Mouse (Mus musculus): ENCODE measurements around the gene Gpr39.

The Gpr39 gene

DNA sequence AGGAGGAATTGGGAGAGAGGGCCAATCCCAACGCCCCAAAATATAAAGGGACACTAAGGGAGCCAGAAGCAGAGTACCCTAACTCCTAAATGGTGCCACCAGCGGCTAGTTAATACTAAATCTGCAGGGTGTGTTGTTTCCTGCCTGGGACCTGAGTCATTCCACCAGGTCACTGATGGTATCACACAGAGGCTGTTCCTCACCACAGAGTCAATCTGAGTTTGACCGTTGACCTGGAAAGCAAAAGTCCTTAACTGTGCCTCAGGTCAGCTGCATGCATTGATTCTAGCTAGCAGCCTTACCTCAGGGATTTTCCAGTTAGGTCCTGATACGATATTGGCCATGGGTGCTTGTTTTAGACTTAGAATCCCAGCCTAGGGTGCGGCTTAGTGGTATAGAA, 17.5 kb downstream of the Gpr39 start:
- no peak for DNase-seq (ENCODE audit: low spot score in 2 of 2)

DNA sequence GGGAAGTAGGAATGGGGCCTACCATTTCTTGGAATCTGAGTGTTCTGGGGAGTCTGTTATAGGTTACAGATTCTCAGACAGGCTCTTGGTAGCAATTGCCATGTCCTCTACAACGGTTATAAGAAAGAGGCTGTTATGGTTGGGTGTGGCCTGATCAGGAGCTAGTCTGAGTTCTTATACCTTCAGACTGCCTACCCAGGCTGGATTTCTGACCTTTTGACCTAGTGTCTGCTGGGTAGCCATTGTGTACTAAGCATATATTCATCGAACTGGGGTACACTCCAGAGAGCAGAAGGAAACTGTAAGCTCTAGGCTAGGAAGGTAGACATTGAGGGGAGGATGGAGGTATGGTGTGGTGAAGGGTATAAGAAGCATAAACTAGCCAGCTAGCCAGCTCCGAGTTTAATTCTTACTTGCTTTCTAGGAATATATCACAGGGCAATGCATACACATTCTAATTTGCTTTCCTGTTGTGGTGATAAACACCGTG, 24.4 kb downstream of the Gpr39 start:
- no peak for DNase-seq (ENCODE audit: low spot score in 2 of 2)

DNA sequence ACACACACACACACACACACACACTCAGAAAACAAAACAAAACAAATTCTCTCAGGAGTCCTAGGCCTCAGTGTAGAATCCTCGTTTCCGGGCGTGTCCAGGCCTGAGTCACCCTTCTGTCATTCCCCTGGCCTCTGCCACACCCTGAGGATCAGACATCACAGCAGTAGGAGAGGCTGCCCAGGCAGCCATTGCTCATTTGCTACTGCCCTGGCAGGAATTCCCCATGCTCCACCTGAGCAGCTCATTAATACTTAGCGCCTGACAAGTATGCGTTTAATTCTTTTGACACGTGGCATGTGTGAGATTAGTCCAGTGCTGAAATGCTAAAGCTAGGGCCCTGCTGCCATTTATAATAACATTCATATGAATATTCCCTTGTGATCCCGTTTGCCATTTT, 25.0 kb downstream of the Gpr39 start:
- DNase-seq (ENCODE audit: low spot score in 2 of 2): no peak

DNA sequence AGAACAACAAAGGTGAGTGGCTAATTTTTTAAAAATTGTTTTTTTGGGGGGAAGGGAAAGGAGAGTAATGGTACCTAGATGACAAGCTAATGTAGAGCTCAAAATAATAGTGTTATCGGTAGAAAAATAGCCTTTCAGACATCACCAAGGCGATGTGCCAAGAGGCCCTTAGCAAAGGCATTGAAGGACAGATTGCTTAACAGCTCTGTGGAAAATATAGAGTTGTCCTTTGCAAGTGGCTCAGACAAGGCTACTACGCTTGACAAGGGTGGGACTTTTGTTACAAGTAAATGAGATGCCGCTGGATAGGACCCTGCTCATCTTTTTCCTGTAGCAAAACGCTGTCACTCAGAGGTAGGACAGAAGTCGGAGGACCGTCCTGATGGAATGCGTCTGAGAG, 25.5 kb downstream of the Gpr39 start:
- no peak for DNase-seq (ENCODE audit: low spot score in 2 of 2)

DNA sequence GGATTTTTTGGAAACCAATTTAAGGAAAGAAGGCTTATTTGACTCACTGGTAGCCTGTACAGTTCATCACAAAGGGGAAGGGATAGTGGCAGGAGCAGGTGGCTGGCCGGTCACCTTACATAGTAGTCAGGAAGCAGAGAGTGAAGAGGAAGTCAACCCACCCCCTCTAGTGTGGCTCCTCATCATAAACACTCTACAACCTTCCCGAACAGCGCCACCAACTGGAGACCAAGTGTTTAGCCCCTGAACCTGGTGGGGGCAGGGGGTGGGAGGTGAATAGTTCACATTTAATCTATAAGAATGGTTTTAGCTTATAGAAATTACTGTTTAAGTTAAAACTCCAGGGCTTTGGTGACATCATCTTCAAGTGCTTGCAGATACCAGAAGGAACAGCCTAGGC, 28.6 kb downstream of the Gpr39 start:
- no peak for DNase-seq (ENCODE audit: low spot score in 2 of 2)

DNA sequence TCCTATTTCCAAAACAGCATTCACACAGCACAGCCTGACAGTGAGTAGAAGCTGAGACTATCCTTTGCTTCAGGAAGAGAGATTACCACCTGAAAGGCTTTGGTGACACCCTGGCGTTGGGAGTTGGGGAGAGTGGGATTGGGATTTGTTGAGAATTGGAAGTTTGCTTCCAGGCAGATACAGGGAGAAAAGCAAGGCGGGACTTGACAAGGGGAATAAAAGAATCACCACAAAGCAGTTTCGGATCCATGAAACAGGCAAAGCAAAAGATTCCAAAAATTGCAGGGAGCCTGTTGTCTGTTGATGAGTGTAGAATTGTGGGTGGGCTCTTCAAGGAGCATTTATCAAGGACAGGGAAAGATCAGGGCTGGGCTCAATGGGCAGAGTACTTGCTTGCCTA, 38.5 kb downstream of the Gpr39 start:
- no peak for DNase-seq (ENCODE audit: low spot score in 2 of 2)

DNA sequence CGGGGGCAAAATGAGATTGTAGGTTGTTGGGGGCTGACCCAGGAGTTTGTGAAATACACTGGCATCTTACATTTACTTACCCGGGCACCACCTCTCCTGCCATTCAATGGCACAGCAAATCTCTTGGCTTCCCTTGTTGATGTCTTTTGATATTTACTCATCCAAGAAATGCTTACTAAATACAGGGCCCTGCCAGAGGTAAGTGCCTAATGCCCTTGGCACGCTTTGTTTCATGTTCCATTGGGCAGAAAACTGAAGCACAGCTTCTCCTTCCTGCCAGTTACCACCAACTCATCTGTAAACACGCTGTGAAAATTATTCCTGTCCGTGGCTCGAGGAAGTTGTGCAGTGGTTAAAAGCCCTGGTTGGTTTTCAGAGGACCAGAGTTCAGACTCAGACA, 39.4 kb downstream of the Gpr39 start:
- no peak for DNase-seq (ENCODE audit: low spot score in 2 of 2)

DNA sequence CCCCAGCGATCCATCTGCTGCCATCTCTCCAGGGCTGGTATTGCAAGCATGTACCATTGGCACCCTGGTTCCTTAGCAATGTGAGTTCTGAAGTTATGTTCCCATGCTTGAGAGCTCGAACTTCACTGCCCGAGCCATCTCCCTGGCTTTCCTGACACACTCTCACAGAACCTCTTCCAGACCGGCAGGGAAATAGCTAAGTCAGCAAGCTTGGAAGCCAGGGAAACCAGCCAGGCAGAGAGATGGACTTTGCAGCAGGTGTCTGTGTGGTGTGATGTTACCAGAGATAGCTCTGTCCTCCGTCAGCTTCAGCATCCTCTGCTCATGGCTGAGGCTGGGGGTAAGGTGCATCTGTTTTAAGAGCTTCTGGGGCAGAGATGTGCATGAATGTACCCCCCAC, 41.1 kb downstream of the Gpr39 start:
- no peak for DNase-seq (ENCODE audit: low spot score in 2 of 2)

DNA sequence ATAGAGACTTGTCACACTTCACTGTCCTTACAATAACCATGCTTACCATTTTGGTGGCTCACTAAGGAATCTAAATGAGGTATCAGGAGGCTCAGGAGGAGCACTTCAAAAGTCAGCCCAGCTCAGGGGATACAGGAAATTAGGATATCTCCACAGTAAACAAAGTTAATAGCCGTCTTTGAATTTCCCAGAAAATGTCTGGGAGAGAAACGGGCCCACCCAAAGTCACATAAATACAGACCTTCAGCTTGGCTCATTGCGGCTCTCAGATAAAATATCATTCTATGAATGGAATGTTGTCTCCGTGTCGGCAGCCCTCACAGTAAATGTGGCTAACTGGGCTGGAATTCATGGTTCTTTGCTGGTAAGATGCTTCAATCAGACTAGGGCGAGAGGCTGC, 42.3 kb downstream of the Gpr39 start:
- no peak for DNase-seq (ENCODE audit: low spot score in 2 of 2)

DNA sequence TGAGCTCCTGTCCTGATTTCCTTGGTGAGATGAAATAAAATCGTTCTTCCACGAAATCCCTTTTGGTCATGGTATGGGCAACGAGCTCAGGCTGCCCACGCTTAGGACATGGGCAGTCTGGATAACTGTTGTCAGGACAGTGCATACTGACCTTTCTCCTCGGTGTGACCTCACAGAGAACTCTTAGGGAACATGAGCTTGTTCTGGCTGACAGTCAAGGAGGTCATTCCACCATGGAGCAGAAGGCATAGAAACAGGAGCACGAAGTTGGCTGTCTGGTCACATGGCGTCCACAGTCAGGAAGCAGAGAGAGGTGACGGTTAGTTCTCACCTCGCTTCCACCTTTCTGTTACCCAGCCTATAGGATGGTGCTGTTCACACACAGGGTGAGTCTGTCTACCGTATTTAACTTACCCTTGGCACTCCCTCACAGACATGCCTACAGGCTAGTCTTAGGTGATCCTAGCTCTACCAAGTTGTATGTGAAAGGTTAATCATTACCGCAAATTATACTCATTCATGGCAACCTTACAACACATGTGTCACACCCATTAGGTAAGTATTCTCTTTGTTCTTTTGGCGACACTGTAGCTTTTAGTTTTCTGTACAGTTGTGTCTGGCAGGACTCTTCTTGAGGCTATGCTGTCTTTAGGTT, 44.4 kb downstream of the Gpr39 start:
- no peak for DNase-seq (ENCODE audit: low spot score in 2 of 2)

DNA sequence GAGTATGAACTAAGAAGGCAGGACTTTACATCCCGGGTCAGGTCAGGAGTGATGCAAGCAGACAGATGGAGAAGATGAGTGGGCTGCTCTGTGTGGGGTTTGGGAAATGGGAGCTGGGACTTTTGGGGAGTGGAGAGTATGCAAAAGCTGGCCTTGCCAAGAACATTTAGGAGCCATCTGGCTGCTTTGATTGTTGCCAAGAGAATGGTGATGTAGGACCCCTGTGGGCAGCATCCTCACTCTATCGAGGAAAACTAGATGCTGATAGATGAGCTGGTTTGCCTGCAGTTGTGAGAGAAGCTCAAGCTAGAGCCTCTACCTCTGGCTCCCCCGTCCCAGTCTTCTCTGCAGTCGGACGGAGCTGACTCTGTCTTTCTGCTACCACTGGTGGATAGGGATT, 47.5 kb downstream of the Gpr39 start:
- DNase-seq (ENCODE audit: low spot score in 2 of 2): peak; percentile 47 to 48

DNA sequence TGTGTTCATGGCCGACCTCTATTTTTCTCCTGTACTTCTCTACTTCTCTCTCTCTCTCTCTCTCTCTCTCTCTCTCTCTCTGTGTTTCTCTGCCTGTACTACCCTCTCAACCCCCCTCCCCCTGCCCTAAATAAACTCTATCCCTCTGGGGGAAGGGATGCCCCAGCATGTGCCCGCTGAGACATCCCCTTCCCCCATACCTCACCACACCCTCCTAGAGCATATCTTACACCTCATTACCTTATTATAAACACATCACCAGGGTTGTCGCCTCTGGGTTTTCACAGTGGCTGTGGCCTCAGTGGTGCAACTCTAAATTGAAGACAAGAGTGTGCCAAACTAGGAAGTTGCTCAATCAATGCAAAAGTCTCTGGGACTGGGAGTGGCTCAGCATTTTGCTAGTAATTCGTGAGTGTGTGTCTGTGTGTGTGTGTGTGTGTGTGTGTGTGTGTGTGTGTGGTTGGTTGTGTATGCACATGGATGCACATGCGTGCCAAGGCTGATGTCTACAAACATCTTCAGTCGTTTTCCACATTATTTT, 52.3 kb downstream of the Gpr39 start:
- no peak for DNase-seq (ENCODE audit: low spot score in 2 of 2)

DNA sequence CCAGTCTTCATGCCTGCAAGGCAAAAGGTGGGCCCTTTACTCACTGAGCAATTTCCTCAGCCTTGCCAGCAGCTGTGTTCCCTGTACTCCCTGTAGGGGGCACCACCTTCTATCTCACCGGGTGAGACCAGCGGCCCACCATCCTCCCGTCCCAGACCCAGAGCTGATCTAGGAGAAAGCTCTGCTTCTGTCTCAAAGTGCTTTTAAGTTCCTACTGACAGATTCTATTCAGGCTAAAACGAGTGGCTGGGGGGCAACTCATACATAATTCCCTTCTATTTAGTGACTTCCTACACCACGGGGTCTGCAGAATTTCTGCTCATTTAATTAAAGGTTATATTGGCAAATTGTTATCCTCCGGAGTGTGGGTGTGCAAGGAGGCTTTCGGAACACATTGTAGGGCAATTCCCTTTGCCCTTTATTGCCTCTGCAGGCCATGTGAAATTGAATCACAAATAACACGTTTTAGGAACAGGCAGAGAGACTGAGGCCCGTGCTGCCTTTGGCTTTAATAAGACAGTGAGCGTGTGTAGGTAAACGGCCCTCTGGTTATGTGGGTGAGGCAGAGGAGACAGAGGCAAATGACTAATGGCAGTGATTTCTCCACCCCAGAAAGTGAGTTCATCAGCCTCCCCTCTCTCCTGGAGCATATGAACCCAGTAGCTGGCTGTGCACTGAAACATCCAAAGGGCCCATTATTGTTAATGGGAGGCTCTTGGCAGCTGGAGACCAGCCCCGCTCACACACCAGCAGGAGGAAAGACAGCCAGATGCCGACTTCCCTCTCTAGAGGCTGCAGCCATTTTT, 53.1 kb downstream of the Gpr39 start:
- no peak for DNase-seq (ENCODE audit: low spot score in 2 of 2)

DNA sequence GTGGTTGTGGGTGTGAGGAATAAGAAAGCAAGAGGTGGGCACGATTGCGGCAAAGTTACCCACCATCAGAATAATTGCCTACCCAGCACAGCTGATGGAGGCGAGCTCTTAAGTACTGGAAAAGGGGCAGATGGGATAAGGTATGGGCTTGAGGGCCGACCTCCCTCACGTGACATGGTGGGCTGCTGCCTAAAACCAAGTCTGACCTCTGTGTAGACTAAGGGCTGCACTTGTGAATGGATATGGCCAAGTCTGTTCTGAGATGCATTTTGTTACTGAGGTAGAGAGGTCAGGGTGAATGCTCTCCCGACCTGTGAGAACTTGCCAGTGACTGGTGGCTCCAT, 53.7 kb downstream of the Gpr39 start:
- no peak for DNase-seq (ENCODE audit: low spot score in 2 of 2)

DNA sequence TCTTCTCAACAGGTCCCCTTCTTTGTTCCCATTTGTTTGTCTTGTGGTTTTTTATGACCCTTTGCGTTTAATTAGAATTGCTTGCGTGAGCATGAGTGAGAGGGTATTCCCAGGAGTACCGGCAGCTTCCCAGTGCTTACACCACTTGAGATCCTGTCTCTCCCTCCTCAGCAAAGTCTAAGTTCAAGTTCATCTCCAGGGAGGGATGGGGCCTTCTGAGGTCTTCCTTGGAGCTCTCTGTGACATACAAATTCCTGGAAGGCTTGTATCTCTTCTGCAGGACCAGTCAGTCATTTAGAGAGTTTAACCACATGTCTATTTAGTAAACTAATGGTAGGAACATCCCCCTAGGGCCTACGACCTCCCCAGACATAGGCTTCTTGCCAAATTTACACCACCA, 55.1 kb downstream of the Gpr39 start:
- DNase-seq (ENCODE audit: low spot score in 2 of 2): no peak

DNA sequence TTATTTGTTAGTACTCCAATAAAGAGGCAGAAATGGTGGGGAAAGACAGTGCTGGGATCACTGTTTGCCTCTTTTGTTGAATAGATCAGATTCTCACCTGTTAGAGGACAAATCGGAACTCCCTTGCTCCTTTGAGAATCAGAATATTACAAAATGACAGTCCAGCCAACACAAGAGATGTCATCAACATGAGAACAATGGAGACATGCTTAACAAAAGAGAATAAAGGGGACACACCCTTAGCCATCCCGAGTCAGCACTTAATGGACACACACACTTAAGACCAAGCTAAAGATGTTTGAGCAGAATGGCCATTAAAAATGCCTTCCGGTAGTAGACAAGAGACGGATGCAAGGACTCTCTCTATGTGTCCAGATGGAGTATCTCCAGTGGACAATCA, 68.0 kb downstream of the Gpr39 start:
- no peak for DNase-seq (ENCODE audit: low spot score in 2 of 2)

DNA sequence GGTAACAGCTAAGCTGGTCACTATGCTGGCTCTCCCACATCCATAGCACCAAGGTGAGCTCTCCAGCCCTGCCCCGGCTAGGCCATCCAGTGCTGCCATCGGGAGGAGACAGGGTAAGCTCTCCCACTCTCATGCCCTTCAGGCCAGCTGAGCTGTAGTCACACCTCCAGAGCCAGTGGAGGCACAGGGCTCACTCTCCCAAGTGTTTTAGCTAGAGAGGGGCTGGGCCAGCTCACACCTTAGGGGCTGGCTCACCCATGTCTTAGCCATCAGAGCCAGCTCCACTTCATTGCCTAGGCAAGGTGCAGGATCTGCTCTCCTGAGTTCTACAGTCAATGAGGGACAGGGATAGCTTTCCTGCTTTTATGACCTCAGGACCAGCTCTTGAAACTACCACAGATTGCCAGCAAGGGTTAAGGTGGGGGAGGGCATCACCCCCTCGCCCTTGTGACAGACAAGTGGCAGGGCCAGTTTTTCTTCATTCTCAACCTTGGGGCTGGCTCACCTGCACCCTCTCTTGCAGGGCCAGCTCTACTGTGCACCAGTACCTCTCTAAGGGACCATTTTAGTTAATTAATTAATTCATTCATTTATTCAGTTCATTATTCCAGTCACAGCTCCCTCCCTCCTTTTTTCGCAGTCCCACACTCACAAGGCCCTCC, 78.7 kb downstream of the Gpr39 start:
- DNase-seq (ENCODE audit: low spot score in 2 of 2): no peak

DNA sequence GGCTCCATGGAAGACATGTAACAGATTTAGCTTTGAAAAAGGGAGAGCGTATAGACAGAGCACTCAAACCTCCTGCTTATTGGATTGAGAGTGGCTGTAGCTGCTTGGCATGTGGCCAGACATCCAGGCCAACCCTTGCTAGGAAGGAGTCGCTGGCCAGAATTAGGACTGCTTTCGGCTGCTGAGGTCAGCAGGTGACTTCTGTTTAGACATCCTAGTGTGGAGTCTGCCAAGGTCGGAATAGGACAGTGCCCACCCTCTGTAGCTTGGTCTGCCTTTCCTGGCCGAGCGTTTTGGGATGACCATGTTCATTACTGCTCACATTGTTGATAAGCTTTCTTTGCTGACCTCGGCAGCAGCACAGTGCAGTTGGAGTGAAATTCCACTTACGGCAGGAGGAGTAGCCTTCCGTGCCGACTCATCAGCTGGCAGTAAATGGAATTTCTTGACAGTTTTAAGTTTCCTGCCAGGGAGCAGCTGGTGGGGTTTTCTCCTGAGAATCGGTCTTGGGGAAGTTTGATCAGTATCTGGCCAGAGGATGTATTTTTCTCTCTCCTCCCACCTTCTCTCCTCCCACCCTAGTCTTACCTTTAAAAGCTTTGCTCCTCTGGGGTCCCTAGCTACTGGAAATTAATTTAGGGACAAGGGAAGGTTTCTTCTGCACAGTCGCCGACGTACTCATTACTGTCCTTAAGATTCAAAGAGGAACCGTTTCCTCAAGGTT, 83.3 kb downstream of the Gpr39 start:
- DNase-seq (ENCODE audit: low spot score in 2 of 2): no peak

DNA sequence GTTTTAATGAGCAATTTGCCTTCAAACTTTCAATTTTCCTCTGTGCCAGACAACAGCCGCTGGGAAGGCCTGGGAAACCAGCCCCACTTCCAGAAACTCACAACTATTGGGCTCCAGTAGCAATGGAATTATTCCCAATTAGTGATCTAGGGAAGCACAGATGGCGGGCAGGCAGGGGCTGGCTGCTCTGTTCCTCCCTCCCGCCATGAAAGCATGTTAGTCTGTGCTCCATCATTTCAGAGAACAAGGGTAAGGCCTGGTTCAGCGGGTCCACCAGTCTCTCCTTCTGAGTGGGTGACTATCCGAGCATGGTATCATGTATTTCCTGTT, 83.9 kb downstream of the Gpr39 start:
- no peak for DNase-seq (ENCODE audit: low spot score in 2 of 2)

DNA sequence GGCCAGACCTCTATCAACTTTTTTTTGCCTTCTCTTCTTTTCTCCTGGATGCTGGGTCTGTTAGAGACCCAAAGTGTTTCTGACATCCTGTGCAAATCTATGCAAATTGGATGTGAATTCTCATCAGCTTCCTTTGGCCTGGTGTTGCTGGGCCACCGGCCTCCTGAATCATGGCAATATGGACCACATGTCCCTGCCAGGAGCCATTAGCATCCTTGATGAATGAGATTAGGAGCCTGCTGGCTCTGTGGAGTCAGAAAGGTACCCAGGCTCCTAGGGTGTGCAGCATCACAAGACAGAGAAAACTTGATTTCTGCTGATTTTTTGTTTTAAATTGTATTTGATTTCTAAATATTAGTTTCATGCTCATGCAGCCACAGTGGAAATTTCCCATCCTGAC, 85.3 kb downstream of the Gpr39 start:
- DNase-seq (ENCODE audit: low spot score in 2 of 2): no peak

DNA sequence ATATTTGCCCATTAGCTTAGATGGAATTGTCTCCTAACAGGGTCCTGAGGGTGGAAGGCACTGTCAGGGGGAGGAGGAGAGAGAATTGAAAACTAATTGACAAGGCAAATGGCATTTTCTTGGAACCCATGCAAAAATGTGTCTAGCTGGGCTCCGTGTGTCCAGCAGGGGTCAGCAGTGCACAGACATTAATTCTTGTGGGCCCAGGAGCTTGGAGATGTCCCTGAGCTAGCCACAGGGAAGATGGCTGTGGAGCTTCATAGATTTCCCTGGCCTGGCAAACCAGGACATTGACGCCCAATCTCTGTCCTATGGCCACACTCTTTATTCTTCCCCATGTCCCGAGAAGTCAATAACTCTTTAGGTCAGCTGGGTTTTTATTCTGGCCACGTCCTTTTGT, 113.0 kb downstream of the Gpr39 start:
- peak; percentile 8 to 36 for DNase-seq (ENCODE audit: low spot score in 2 of 2)

DNA sequence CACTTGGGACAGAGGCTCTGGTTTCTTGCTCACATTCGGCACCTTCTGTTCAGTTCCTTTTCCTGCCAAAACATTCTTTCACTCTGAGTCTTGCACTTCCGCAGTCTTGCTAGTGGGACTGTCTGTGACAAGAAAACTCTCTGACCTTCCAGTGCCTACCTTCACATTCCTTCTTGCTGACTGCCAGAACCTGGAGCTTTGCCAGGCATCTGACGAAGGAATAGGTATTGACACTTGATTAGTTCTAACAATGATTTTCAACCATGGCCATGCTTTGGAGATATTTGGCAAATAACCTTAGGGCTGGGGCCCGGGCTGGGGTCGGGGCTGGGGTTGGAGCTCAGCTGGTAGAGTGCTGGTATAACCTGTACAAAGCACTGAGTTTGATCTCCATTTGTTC, 123.7 kb downstream of the Gpr39 start:
- DNase-seq (ENCODE audit: low spot score in 2 of 2): no peak
